Mouse (Mus musculus) G1E (cell line): ENCODE measurements around the gene Klf16.

Experiments
- CTCF ChIP-seq: IDR thresholded peaks from 2 replicates; pipeline ENCODE4 v1.5.1; 2012; ENCODE audit warnings: low read depth, low read length, inconsistent platforms, mixed read lengths
- GATA1 ChIP-seq: IDR thresholded peaks from 2 replicates; pipeline ENCODE4 v1.6.1; 2012; ENCODE audit warnings: borderline replicate concordance, low read length, inconsistent platforms, mixed read lengths
- POLR2AphosphoS5 ChIP-seq: IDR thresholded peaks from 2 replicates; pipeline ENCODE4 v1.6.1; 2012; ENCODE audit warnings: low read depth, low read length, inconsistent platforms; ENCODE audit not compliant: insufficient replicate concordance

DNA sequence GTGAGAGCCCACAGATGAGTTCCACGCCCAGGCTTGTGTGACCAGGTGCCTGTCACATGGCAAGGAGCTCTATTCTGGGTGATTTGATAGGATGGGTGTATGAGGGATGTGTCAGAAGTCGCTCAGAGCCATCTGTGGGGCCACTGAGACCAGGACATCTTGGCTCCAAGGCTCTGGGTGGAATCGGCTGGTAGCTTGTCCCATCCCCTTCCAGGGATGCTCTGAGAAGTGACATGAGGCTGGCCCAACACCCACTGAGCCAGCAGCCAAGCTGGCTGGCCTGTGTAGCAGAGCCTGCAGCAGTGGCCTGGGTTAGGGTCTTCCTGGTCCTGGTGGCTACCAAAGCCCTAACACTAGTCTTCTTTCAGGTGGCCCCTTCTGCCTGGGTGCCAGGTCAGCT, 31.3 kb upstream of the Klf16 start:
- TF ChIP-seq CTCF (no peak), POLR2AphosphoS5 (no peak), GATA1 (no peak)
